Mouse (Mus musculus): ENCODE data around the gene Adgrd1. TPM values are rescaled to one million over a fixed set of nuclear protein-coding genes. Genes with fewer than 3 reads are reported as not detected.

Gene Adgrd1
- total RNA-seq, 1 experiment from 2014 or later, result 0.96 TPM

GRCm38 (mm10) chr5:129186260-129186659, 89.7 kb downstream of the Adgrd1 start:
- ATAC-seq (replicated peaks; ENCODE audit: low read depth, poor library complexity, severe bottlenecking), result peak; percentile 63; the same call in 1 of the 2 replicates

GRCm38 (mm10) chr5:129186926-129187325, 90.4 kb downstream of the Adgrd1 start:
- no peak for ATAC-seq (replicated peaks; ENCODE audit: low read depth, poor library complexity, severe bottlenecking)

- ATAC-seq (replicated peaks; ENCODE audit: low read depth, poor library complexity, severe bottlenecking), result no peak
These were observed 92.5 kb downstream of the Adgrd1 start for GRCm38 (mm10) chr5:129189071-129189470.

GRCm38 (mm10) chr5:129190077-129190476, 93.5 kb downstream of the Adgrd1 start:
- no peak for ATAC-seq (replicated peaks; ENCODE audit: low read depth, poor library complexity, severe bottlenecking)

GRCm38 (mm10) chr5:129196501-129196900, 100.0 kb downstream of the Adgrd1 start:
- no peak for ATAC-seq (replicated peaks; ENCODE audit: low read depth, poor library complexity, severe bottlenecking)

DNA sequence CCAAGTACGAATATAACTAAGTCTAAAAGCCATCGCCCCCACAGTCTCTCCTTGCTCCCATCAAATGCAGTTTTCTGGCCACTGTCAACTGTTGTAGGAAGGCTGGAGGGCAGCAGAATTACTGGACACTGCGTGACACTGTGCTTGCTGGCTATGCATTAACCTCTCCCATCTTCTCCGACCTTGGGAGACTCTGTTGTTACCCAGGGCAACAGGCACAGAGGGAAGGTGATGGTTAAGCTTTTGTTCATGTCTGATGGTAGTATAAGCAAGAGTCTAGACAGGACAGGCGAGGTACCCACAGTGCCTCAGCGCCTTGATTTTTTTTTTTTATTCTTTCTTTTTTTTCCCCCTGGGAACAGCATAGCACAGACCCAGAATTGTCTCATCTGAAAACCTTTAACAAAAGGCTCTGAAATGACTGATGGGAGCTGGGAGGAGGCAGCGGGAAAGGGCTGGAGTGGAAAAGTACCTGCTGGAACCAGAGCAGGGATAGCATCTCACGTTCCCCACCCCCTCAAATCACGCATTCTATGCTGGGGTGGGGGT, 100.5 kb downstream of the Adgrd1 start:
- ATAC-seq (replicated peaks; ENCODE audit: low read depth, poor library complexity, severe bottlenecking), result no peak

DNA sequence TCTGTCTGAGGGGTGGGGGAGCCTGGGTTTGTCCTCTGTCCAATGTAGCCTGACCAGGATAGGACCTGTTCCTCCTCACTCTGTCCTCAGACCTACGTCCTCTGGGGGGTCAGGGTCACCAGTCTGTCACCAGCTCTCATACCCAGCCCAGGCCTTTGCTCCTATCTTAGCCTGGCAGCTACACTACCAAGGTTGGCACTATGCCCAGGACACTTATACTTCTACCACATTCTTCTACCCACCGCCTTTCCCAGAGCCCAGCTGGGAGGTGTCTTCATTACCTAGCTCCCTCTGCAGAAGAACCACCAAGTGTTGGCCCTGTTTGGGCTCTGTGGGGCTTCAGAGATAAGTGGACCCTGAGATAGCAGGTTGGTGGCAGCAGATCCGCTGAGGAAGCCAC, 103.6 kb downstream of the Adgrd1 start:
- ATAC-seq (replicated peaks; ENCODE audit: low read depth, poor library complexity, severe bottlenecking), result peak; percentile 79

- no peak for ATAC-seq (replicated peaks; ENCODE audit: low read depth, poor library complexity, severe bottlenecking)
These were observed 111.7 kb downstream of the Adgrd1 start for GRCm38 (mm10) chr5:129208279-129208678.

GRCm38 (mm10) chr5:129208845-129209244, 112.3 kb downstream of the Adgrd1 start:
- no peak for ATAC-seq (replicated peaks; ENCODE audit: low read depth, poor library complexity, severe bottlenecking)

DNA sequence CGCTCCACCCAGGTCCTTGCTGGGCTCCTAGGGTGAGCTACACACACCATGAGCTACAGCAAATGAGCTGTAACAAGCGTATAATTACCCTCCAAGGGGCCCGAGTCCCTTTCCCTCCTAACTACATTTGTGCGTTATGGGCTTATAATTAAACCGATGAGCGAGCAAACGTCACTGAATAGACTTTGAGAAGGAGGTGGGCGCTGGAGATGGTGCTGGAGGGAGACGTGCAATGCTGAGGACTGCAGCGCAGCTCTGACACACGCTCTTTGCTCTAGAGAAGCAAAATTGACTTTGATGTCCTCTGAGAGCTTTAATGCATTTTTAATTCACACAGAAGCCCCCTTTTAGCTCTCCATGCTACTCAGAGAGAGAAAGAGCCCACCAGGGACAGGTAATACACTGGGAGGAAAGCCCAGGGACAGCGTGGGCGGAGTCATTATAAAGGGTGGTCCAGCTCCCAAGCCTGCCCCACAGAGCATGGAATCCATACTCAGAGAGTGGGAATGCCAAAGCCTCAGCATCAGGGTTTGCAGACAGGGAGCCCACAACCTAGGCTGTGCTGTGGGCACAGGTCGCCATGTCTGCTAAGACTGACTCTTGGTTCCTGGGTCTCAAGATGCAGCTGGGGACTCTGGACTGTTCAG, 115.0 kb downstream of the Adgrd1 start:
- ATAC-seq (replicated peaks; ENCODE audit: low read depth, poor library complexity, severe bottlenecking), result no peak

DNA sequence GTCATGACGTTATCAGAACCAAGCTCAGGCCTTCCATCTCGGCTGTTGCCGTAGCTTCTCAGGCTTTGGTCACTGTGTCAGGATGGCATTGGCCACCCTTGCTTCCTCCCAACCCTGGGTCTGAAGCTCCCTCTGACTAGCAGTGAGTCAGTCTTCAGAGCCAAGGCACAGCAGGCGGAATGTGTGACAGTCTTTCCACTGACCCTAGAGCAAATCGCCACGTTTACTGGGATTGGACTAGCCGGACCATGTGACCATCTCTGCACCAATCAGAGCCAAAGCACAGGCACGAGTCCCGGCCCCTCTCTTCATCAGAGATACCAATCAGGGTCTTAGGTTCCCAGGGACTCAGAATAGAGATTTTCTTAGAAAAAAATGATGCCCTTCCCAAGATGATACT, 117.5 kb downstream of the Adgrd1 start:
- no peak for ATAC-seq (replicated peaks; ENCODE audit: low read depth, poor library complexity, severe bottlenecking)

DNA sequence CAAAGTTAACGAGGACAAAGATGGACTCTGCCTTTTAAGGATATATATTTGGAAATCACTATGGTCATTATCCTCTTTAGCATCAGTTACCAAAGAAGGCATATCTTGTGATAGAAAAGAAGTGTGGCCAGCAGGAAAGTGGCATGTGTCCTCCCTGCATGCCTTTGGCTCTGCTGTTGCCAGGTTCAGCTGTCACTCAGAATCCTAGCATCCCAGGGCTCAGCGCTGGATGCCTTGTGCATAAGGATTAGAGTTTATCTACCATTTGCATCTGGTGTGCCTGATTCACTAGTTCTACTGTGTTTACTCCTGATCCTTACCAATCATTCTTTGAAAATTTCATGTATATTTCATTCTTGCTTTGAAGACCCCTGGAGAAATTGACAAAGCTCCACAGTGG, 119.5 kb downstream of the Adgrd1 start:
- ATAC-seq (replicated peaks; ENCODE audit: low read depth, poor library complexity, severe bottlenecking), result no peak

- ATAC-seq (replicated peaks; ENCODE audit: low read depth, poor library complexity, severe bottlenecking), result no peak
These were observed 121.1 kb downstream of the Adgrd1 start for GRCm38 (mm10) chr5:129217481-129218221.

- no peak for ATAC-seq (replicated peaks; ENCODE audit: low read depth, poor library complexity, severe bottlenecking)
These were observed 121.6 kb downstream of the Adgrd1 start for GRCm38 (mm10) chr5:129218222-129218505.

DNA sequence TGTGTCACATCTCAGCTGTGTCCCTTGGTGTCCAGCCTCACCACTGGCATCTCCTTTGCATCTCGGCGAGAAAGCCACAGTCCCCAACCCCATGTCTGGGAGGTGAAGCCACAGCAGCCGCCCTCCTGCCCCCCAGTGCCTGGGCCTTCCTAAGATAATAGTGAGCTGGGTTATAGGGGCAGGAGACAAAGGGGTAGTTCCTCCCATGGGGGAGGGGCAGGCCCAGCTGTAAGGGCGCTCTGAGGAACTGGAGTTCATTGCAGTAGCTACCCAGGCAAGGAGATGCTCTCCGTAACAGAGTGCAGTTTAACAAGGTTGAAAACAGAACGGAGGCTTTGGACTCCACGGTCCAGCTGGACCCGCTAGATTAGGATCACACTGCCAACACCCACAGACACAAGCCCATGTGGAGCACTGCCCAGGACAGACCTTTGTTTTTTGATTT, 122.0 kb downstream of the Adgrd1 start:
- ATAC-seq (replicated peaks; ENCODE audit: low read depth, poor library complexity, severe bottlenecking), result no peak

- ATAC-seq (replicated peaks; ENCODE audit: low read depth, poor library complexity, severe bottlenecking), result no peak
These were observed 122.7 kb downstream of the Adgrd1 start for GRCm38 (mm10) chr5:129219178-129219760.

GRCm38 (mm10) chr5:129225810-129226450, 129.4 kb downstream of the Adgrd1 start:
- no peak for ATAC-seq (replicated peaks; ENCODE audit: low read depth, poor library complexity, severe bottlenecking)

DNA sequence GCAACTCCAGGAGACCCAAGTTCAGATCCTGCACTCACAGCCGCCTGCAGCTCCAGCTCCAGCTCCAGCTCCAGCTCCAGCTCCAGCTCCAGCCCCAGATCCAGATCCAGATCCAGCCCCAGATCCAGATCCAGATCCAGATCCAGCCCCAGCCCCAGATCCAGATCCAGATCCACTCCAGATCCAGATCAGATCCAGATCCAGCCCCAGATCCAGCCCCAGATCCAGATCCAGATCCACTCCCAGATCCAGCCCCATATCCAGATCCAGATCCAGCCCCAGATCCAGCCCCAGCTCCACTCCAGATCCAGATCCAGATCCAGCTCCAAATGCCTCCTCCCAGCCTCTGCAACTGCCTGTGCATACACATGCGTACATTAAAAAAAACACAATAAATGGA, 131.6 kb downstream of the Adgrd1 start:
- ATAC-seq (replicated peaks; ENCODE audit: low read depth, poor library complexity, severe bottlenecking), result no peak

DNA sequence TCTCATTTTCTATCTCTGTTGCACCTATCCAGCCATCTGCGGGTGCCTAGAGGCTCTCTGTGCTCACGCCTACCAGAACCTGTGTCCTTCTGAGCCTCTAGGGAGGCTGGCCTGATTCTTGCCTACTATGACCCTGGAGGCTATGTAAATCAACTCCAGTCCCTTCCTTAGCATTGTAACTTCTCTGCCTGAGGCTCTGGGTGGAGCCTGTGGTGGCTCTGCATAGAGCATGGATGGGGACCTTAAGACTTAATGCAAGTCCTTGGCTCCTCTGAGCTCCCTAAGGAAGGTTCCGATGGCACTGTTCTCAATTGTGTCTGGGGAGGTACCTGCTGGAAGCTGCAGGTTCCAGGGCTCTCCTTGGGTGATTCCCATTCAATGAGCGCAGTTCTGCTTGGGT, 136.8 kb downstream of the Adgrd1 start:
- ATAC-seq (replicated peaks; ENCODE audit: low read depth, poor library complexity, severe bottlenecking), result no peak

DNA sequence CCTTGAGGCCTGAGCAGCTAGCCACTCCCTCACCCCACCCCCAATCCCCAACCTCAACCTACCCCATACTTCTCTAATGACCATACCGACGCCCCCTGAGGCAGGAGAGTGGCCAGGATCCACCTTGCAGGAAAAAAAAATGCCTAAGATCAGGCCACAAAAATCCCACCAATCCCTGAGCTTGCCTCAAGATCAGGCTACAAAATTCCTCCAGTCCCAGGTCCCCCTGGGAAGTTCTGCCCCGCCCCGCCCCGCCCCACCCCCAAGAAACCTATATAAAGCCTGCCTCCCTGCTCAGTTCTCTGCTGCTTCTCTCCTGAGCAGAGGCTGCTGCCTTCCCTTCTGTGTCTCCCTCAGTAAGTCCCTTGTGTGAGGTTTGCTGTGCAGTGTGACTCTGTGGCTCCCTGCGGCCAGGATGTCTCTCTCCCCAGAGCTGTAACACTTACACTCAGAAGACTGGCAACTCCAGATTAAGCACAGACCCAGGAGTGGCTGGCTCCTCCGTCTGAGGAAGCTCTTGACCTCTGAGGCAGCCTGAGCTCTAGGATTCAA, 137.4 kb downstream of the Adgrd1 start:
- no peak for ATAC-seq (replicated peaks; ENCODE audit: low read depth, poor library complexity, severe bottlenecking)
